Mouse (Mus musculus) hindbrain, postnatal 0 days (tissue): ENCODE data around the gene Slc3a1. TPM values are rescaled to one million over a fixed set of nuclear protein-coding genes. Genes with fewer than 3 reads are reported as not detected.

ENCODE experiments used
- ATAC-seq: fragments of 200-750 bp; cut with Nextera tagmentation; 2 replicates; pipeline ENCODE4 v1.8.0; 2017; ENCODE audit warnings: mild to moderate bottlenecking, moderate TSS enrichment, moderate library complexity
- DNase-seq: peaks from one replicate; pipeline ENCODE4 v3.0.0-alpha.2; 2015; ENCODE audit warnings: low spot score
- H3K27ac ChIP-seq: fragments of 300-500 bp; sonication (generic); 2 replicates; pipeline ENCODE4 v1.5.1; 2014; ENCODE audit warnings: mild to moderate bottlenecking
- H3K27me3 ChIP-seq: fragments of 300-500 bp; sonication (generic); 2 replicates; pipeline ENCODE4 v1.6.1; 2014; ENCODE audit warnings: low read length, mixed read lengths; ENCODE audit not compliant: insufficient read depth
- H3K36me3 ChIP-seq: fragments of 300-500 bp; sonication (generic); 2 replicates; pipeline ENCODE4 v1.6.1; 2014; ENCODE audit warnings: low read length, mixed read lengths; ENCODE audit not compliant: insufficient read depth
- H3K4me1 ChIP-seq: fragments of 300-500 bp; sonication (generic); 2 replicates; pipeline ENCODE4 v1.6.1; 2014; ENCODE audit warnings: antibody characterized with exemption, low read length, mixed read lengths; ENCODE audit not compliant: insufficient read depth
- H3K4me2 ChIP-seq: fragments of 300-500 bp; sonication (generic); 2 replicates; pipeline ENCODE4 v1.6.1; 2014; ENCODE audit warnings: low read depth, mild to moderate bottlenecking, low read length, moderate library complexity, mixed read lengths
- H3K4me3 ChIP-seq: fragments of 300-500 bp; sonication (generic); 2 replicates; pipeline ENCODE4 v1.5.1; 2014; ENCODE audit warnings: low read length
- H3K9ac ChIP-seq: fragments of 300-500 bp; sonication (generic); replicated peaks from 2 replicates; pipeline ENCODE4 v1.6.1; 2014; ENCODE audit warnings: mild to moderate bottlenecking, low read length, moderate library complexity, mixed read lengths
- H3K9me3 ChIP-seq: fragments of 300-500 bp; sonication (generic); 2 replicates; pipeline ENCODE4 v1.6.1; 2016; ENCODE audit warnings: low read length, mixed read lengths
- CTCF ChIP-seq: IDR thresholded peaks from 2 replicates; pipeline ENCODE4 v1.5.1; 2016; ENCODE audit warnings: antibody characterized with exemption, control low read depth, low read depth
- WGBS: fragments of 180-500 bp; shearing (Covaris S2); extraction: QIAGEN DNeasy Blood & Tissue Kit; methylation state at CpG from one replicate; pipeline ENCODE4 v1.1.7; 2014; 5-methylcytosine and 5-hydroxymethylcytosine counted together
- polyA plus RNA-seq: library from polyadenylated mRNA; unstranded; fragments of >200 nt; fragmentation: Nextera tagmentation; extraction: Ambion mirVana; gene quantifications from 2 replicates; pipeline ENCODE4 v1.2.1, GENCODE M21; 2015
- total RNA-seq: library from RNA; depleted of rRNA; stranded (reverse); fragments of >200 nt; gene quantifications from 2 replicates; pipeline ENCODE4 v1.2.3, GENCODE M21; 2014

Slc3a1 gene
- total and polyA plus RNA-seq, 2 experiments from 2014 or later: 0.10 to 0.19 TPM

- H3K4me1 ChIP-seq: no peaks in the 10 kb centered on the region
- H3K4me2 ChIP-seq: no peak overlapping the region
- no peak for DNase-seq
- H3K27ac ChIP-seq: no peak overlapping the region
- no peak overlapping the region for H3K9ac ChIP-seq
- no peak for TF ChIP-seq CTCF
- 87% methylated on average over 7 of the region's 7 CpGs for WGBS
- H3K27me3 ChIP-seq: no peaks in the 10 kb centered on the region
- ATAC-seq: no peak
- H3K4me3 ChIP-seq: no peak overlapping the region
- peaks cover 70% of the 10 kb centered on the region for H3K36me3 ChIP-seq
- no peaks in the 10 kb centered on the region for H3K9me3 ChIP-seq
Measured at GRCm38 (mm10) chr17:85067331-85067730, 39.2 kb downstream of the Slc3a1 start.

DNA sequence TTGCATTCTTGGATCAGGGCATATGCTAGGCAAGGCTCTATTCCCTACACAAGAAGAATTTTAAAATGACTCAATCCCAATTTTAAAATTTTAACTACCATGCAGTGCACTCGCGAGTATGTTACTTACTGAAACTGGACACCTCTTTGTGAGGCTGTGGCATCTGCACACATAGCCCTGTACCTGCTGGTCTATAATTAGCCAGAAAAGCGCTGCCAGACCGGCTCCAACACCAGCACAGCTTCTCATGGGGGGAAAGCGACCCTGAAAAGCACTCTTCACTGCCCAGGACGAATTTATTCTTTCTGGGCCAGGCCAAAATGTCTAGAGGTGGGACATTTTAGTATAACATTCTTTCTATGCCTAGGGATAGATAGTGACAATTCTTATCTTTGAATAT lies 42.5 kb downstream of the Slc3a1 start:
- WGBS: 89% methylated on average over 6 of the region's 6 CpGs
- H3K4me1 ChIP-seq: no peaks in the 10 kb centered on the region
- H3K27me3 ChIP-seq: no peaks in the 10 kb centered on the region
- no peak overlapping the region for H3K4me2 ChIP-seq
- no peak for DNase-seq
- no peak overlapping the region for H3K4me3 ChIP-seq
- H3K27ac ChIP-seq: no peak overlapping the region
- no peaks in the 10 kb centered on the region for H3K9me3 ChIP-seq
- H3K36me3 ChIP-seq: peaks cover 49% of the 10 kb centered on the region
- TF ChIP-seq CTCF: no peak
- ATAC-seq: no peak
- no peak overlapping the region for H3K9ac ChIP-seq

DNA sequence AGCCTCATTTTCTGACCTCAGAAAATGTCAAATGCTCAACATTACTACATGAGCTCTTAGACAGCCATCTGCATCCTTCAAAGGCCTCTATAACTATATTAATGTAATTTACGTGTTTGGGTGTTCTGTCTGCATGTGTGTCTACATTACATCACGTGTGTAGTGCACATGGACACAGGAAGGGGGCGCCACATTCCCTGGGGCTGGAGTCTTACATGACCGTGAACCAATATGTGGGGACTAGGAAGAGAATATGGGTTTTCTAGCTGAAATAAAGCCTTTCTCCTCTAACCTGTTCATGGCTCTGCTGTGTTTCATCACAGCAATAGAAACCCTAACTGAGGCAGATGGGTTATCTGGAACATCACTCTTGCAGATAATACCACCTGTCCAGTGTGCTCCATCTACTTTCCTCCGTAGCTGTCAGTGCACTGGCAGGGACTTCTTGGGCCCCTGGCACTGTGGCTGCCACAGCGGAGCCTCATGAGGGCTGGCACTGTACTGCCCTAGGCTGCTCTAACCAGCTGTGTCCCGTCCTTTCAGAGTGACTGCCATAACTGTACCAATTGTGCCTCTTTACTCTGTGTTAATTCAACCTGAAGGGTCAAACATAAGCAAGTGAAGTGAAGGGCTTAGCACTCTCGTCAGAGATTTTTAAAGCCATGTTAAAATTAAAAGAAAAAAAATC lies 43.1 kb downstream of the Slc3a1 start:
- H3K4me2 ChIP-seq: no peak overlapping the region
- H3K27me3 ChIP-seq: no peaks in the 10 kb centered on the region
- H3K4me1 ChIP-seq: no peaks in the 10 kb centered on the region
- no peak for ATAC-seq
- H3K9ac ChIP-seq: no peak overlapping the region
- no peak for DNase-seq
- H3K9me3 ChIP-seq: no peaks in the 10 kb centered on the region
- WGBS: 85% methylated on average over 8 of the region's 8 CpGs
- H3K27ac ChIP-seq: no peak overlapping the region
- peaks cover 48% of the 10 kb centered on the region for H3K36me3 ChIP-seq
- no peak overlapping the region for H3K4me3 ChIP-seq
- TF ChIP-seq CTCF: peak; percentile 46

DNA sequence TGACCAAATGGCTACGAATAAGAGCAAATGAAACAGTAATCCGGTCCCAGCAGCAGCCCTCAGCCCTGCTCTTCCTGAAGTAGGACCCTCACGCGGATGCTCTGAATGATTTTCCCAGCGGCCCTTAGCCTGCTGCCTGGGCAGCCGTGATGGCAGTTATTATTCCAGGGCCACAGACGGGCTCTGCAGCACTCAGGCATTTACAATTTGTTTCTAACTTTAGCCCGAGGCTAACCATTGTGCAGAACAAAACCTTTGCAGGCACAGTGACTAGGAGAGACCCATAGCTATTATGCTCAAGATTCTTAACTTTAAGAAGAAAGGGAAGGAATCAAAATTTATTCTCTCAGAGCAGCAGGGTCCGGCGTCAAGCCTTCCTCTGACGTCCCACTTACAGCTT lies 44.2 kb downstream of the Slc3a1 start:
- Histone ChIP-seq H3K27me3 (no peaks in the 10 kb centered on the region), H3K27ac (no peak overlapping the region), H3K36me3 (peaks cover 53% of the 10 kb centered on the region), H3K4me1 (no peaks in the 10 kb centered on the region), H3K9me3 (no peaks in the 10 kb centered on the region), H3K4me2 (no peak overlapping the region), H3K9ac (no peak overlapping the region), H3K4me3 (no peak overlapping the region)
- TF ChIP-seq CTCF: no peak
- DNase-seq (no peak), ATAC-seq (no peak)
- WGBS: 35% methylated on average over 11 of the region's 11 CpGs

DNA sequence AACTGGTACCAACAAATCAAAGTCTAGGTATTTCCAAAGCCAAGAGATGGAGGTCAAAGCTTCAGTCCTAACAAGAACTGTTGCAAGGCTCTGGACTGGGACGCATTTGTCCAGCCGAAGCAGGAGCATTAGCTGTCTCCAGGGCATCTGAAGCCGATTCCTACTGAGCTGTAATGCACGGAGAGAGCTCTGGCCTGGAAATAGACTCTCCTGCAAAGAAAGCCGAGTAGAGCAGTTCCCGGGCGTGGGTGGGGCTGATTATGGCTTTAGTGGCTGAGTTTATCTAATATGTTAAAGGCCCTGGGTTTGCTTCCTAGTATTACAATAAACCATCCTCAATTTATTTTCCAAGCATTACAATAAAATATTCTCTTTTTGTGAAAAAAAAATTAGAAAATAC lies 45.0 kb downstream of the Slc3a1 start:
- no peak for TF ChIP-seq CTCF
- Histone ChIP-seq H3K9me3 (no peaks in the 10 kb centered on the region), H3K4me1 (no peaks in the 10 kb centered on the region), H3K36me3 (peaks cover 52% of the 10 kb centered on the region), H3K9ac (no peak overlapping the region), H3K27me3 (no peaks in the 10 kb centered on the region), H3K4me3 (no peak overlapping the region), H3K4me2 (no peak overlapping the region), H3K27ac (no peak overlapping the region)
- no peak for ATAC-seq
- DNase-seq: no peak
- 50% methylated on average over 7 of the region's 7 CpGs for WGBS

- DNase-seq: no peak
- Histone ChIP-seq H3K27me3 (no peaks in the 10 kb centered on the region), H3K27ac (no peak overlapping the region), H3K4me1 (no peaks in the 10 kb centered on the region), H3K4me2 (no peak overlapping the region), H3K36me3 (peaks cover 52% of the 10 kb centered on the region), H3K9me3 (no peaks in the 10 kb centered on the region), H3K4me3 (no peak overlapping the region), H3K9ac (no peak overlapping the region)
- TF ChIP-seq CTCF: no peak
- WGBS: 92% methylated on average over 4 of the region's 4 CpGs
- no peak for ATAC-seq
Measured at GRCm38 (mm10) chr17:85074083-85074482, 45.9 kb downstream of the Slc3a1 start.

DNA sequence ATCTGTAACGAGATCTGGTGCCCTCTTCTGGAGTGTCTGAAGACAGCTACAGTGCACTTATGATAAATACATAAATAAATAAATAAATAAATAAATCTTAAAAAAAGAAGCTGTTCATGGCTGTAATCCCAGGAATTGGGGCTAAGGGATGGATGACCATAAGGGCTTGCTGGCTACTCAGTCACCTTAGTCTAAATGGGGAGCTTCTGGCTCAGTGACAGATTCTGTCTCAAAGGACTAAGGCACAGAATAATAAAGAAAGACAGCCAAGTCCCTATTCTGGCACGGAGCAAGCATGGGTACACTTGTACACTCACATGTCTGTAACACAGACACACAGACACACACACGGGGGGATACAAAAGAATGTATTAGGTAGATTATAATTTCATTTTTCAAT lies 51.1 kb downstream of the Slc3a1 start:
- TF ChIP-seq CTCF: no peak
- 71% methylated on average over 3 of the region's 3 CpGs for WGBS
- Histone ChIP-seq H3K27me3 (no peaks in the 10 kb centered on the region), H3K36me3 (peaks cover 32% of the 10 kb centered on the region; the same call in 1 of the 2 replicates), H3K27ac (no peak overlapping the region), H3K9me3 (no peaks in the 10 kb centered on the region), H3K4me1 (no peaks in the 10 kb centered on the region), H3K9ac (no peak overlapping the region), H3K4me3 (no peak overlapping the region), H3K4me2 (no peak overlapping the region)
- DNase-seq (no peak), ATAC-seq (no peak)
